Mouse (Mus musculus): ENCODE data around the gene H2-M10.2.
"Not testable (repeated sequence)": the region's sequence is repeated elsewhere in the genome, so short reads cannot be mapped to it uniquely, and the experiment has no call there.

The H2-M10.2 gene

GRCm38 (mm10) chr17:36252250-36252876 is 33.9 kb downstream of the H2-M10.2 start:
- DNase-seq = no peak

DNA sequence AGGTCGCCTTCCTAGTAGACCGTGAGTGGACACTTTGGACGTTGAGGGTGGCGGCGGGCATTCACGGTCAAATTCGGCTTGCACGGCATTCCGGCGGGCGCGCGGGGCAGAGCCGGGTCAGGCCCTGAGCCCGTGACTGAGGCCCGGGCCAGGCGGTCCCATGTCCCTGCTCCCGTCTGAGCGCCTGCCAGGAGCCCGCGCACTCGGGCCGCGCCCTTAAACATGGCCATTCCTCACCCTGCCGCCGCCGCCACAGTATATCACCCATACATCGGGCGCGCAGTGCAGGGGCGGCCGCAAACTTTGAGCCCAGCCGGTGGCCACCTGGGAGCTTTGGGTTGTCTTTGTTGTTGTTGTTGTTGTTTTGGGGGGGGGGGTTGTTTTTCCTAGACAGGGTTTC is 37.4 kb downstream of the H2-M10.2 start:
- no peak for DNase-seq

GRCm38 (mm10) chr17:36245741-36246140 is 40.5 kb downstream of the H2-M10.2 start:
- no peak for DNase-seq

- no peak for DNase-seq
Measured at GRCm38 (mm10) chr17:36244031-36244430, 42.3 kb downstream of the H2-M10.2 start.

GRCm38 (mm10) chr17:36240637-36241213 is 45.6 kb downstream of the H2-M10.2 start:
- no peak for DNase-seq

GRCm38 (mm10) chr17:36237321-36237921 is 48.9 kb downstream of the H2-M10.2 start:
- no peak for DNase-seq

- DNase-seq = not testable (repeated sequence)
Measured at GRCm38 (mm10) chr17:36235300-36235699, 51.0 kb downstream of the H2-M10.2 start.
